Mouse (Mus musculus) megakaryocyte, adult 5-6 weeks (primary cell): ENCODE results near the gene Chmp4b. TPM values are rescaled to one million over a fixed set of nuclear protein-coding genes. Genes with fewer than 3 reads are reported as not detected.

Experiments
- ATAC-seq: 2 replicates; pipeline ENCODE4 v1.8.0; 2016; ENCODE audit warnings: mild to moderate bottlenecking, inconsistent platforms; ENCODE audit not compliant: poor library complexity, severe bottlenecking
- total RNA-seq, 2 experiments: library from RNA; stranded (forward) in 1 of 2; stranded (reverse) in 1 of 2; fragments of 153-499, 151-499 nt in 1 of 2; fragments of 221-1000, 200-1000 nt in 1 of 2; gene quantifications; 2 replicates each; pipeline versions ENCODE4 v1.2.3 to v1.2.4; 2015 to 2017

Chmp4b gene
- total RNA-seq (2015) (117 and 122 TPM in 2 replicates), total RNA-seq (2017) (166 and 187 TPM in 2 replicates)

DNA sequence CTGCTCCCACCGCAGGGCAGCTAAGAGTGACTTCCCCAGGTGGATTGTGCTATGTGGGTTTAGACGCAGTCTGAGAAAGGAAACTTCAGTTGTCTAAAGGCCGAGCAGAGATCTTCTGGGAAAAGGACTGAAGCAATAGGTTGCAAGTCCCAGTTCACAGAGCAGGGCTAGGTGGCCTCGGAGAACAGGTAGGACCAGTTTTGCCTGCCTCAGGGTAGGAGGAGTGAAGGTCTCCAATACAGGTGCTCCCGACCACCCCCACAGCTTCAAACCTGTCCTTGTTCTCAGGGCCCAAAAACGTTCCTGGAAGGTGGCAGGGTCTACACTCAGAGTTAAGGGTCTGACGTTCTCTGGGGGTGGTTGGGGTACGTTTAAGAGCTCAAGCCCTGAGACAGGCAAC lies at the start of gene Chmp4b:
Gene Chmp4b, plus strand, starts transcription at position 343 of the 400 bp plus-strand sequence.
- no peak for ATAC-seq

DNA sequence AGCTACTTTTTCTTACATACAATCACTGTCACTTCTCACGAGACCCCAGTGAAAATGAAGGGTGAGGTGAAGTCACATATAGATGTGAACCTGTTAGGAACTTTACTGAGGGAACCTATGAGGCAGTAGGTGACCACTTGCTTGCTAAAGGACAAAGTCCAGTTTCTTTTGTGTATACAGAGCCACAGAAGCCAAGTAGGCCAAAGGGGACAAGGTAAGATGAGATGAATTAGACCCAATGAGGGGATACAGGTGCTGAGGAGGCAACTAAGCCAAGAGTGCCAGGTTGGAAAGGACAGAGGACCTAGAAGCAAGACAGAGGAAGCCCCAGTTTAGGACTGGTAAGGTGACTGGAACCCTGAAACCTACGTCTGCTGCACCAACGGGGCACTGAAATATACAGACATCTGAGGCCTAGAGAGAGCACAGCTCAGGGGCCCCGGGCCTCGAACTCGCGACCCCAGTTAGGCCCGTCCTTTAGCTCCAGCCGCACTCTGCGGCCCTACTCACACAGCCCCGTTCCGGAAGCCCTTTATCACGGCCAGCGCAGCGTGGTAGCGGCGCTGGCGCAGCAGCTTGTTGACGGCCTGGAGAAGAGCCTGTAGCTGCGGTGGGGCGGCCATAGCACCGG lies 48.4 kb upstream of the Chmp4b start:
- no peak for ATAC-seq

DNA sequence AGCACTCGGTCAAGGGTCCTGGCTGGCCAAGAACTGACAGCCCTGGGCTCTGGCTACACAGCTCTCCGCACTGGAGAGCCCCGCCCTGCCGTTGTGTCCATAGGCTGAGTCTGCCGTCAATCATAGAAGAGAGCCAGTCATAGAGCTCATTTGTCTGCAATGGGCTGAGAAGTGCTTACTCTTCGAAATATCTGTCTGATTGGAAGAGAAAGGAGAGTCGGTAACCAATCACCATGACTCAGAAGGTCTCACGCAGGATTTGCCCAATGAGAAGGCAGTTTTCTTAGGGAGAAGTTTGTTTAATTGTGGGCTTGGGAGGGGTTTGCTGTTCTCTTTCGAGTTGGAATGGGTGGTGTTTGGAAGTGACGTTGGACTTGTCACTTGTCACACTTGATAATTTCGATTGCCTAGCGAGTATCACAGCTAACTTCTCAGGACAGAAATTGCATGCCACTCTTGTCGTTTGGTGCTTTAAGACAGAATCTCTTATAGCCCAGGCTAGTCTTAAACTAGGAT lies 47.8 kb upstream of the Chmp4b start, which contains the start of gene Pxmp4:
Gene Pxmp4, minus strand, starts transcription at position 71 of the 516 bp plus-strand sequence.
- ATAC-seq, result peak; percentile 94

DNA sequence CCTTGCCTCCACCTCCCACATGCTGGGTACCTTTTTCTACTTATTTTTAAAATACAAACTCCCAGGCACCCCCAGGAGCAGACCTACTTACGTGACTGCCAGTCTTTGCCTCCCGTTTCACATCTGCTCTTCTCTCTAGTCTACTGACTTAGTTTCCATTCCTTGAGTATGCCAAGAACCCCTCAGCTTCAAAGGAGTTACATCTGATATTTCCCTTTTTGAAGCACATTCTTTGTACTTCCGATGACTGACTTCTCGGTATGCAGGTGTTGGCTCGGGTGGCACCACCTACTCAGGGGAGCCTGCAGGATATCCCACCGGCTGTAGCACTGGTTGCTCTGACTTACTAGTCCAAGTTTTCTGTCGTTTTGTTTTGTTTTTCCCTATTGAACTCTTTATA lies 47.3 kb upstream of the Chmp4b start:
- ATAC-seq, result peak; percentile 3

GRCm38 (mm10) chr2:154606965-154607364 lies 44.5 kb upstream of the Chmp4b start:
- ATAC-seq, result no peak

DNA sequence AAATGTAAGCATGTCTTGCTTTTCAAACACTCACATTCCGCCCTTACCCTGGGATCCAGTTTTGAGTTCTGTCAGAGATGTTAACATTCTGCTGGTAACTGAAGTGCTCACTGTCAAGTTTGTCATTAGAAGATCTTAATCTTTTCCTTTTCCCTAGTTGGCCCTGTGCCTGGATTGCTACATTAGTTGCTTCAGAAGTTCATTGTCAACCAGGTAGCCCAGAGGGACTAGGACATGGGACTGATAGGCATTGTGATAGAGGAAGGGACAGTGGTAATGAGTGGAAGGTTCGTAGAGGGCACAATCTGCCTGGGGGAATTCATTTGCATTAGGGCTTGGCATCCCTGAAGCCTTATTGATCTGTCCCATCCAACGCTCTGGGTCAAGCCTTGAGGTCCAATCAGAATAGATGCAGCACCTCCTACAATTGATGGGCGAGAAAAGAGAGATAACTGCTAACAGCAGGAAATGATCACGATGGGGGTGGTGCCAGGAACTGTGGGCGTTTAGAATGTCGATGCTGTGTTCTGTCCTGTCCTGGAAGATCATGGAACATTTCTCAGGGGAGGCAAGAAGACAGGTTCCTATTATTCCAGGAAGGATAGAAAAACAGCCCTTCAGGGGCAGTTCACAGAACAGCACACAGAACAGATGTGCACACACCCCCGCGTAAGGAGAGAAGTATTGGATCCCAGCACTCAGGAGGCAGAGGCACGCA lies 42.3 kb upstream of the Chmp4b start:
- ATAC-seq, result no peak

- ATAC-seq, result peak; percentile 87
Observed at GRCm38 (mm10) chr2:154613118-154614115, 38.1 kb upstream of the Chmp4b start, which contains the start of the genes Zfp341 and 4930519P11Rik. Gene Zfp341, plus strand, starts transcription at chr2:154613297. Gene 4930519P11Rik, minus strand, starts transcription at chr2:154613437.

DNA sequence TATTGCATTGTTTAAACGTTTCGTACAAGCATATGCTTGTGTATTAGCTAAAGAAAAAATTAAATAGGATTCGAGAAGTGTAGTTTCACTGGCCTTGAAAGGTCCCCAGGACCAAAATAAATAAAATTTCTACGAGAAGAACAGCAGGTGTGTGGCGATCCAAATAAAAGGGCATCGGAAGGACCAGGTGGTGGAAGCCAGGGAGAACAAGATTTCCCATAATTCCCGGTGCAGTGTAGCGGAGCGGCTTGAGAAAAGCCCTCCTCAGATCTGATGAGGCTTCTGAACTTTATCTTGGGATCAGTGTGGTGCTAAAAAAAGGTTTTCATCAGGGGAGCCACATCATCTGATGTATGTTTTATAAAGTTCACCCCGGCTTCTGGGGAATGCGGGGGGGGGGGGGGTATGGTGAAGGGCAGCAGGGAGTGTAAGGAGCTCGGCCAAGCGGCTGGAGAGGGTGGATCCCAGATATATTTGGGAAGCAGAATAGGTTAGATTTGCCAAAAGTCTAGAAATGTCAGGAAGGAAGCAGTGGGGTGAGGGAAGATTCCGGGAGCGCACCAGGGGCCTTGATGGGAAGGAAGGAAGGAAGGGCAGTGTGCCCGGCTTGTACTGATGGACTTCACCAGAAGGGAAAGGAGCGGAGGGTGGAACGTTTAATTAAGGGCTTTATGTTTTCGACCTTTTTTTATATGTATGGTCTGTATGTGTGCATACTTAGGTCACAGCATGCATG lies 36.5 kb upstream of the Chmp4b start:
- no peak for ATAC-seq

- ATAC-seq, result no peak
Observed at GRCm38 (mm10) chr2:154615674-154616073, 35.8 kb upstream of the Chmp4b start.

DNA sequence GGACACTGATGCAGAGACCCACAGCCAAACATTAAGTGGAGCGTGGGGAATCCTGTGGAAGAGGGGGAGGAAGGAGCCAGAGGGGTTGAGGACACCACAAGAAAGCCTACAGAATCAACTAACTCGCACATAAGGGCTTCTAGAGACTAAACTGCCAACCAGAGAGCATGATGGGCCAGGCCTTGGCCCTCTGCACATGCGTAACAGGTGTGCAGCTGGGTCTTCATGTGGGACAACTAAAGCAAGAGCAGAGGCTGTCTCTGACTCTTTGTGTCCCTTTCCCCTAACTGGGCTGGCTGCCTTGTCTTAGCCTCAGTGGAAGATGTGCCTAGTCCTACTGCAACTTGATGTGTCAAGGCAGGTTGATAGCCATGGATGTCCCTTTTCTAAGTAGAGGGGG lies 34.4 kb upstream of the Chmp4b start:
- ATAC-seq, result no peak

- ATAC-seq, result no peak
Observed at GRCm38 (mm10) chr2:154621684-154622083, 29.8 kb upstream of the Chmp4b start.

DNA sequence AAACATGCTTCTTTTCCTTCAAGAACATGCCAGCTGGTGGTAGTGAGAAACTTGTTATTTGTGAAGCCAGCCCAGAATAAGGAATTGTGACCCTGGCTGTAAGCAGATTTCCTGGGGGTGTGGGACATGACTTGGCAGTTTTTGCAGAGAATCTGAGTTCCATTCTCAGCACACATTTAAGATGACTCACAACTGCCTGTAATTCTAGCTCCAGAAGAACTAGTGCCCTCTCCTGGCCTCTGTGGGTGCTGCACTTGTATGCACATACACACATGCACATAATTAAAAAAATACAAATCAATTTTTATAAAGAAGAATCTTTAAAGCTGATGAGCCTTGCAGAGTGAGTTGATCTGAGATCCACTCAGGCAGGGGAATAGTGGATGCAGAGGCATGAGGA lies 27.4 kb upstream of the Chmp4b start:
- no peak for ATAC-seq

DNA sequence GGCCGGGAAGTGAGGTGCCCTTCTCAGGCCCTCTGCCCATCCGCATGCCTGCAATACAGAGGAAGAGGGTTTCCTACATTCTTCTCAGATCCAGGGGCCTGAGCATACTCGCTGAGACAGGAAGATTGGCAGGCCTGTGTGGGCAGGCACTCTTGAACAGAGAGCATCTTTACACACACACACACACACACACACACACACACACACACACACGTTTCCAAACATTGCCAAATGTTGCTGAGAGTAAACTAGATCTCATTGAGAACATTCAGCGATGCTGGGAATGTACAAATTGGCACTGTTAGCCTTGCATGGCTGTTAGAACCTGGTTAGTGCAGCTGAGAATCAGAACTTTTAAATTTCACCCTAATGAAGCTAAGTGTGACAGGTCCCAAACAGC lies 21.0 kb upstream of the Chmp4b start:
- no peak for ATAC-seq

- ATAC-seq, result no peak
Observed at GRCm38 (mm10) chr2:154632203-154632780, 19.2 kb upstream of the Chmp4b start.

DNA sequence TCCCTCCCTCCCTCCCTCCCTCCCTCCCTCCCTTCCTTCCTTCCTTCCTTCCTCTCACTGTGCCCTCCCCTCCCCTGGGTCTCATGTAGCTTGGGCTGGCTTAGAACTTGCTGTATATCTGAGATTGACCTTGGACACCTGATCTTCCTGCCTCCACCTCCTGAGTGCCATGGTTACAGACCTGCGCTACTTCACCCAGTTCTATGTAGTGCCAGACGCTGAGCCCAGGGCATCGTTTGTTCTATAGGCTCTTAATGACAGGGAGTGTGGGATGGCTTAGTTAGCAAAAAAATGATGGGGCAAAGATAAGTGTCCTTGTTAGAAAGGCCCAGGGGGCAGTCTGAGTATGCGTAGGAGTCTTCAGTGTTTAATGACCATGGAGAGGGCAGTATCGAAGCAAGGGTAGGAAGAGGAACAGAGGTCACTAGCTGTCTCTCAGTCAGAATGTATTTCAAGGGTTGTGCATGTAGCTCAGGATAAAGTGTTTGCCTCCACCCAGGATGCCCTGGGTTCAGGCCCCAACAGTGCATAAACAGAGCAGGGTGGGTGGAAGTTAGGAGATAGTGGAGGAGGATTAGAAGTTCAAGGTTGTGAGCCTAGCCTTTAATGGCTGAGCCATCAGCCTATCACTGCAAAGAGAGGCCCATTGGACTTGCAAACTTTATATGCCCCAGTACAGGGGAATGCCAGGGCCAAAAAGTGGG lies 18.3 kb upstream of the Chmp4b start:
- ATAC-seq, result no peak

GRCm38 (mm10) chr2:154633876-154634644 lies 17.4 kb upstream of the Chmp4b start:
- no peak for ATAC-seq

DNA sequence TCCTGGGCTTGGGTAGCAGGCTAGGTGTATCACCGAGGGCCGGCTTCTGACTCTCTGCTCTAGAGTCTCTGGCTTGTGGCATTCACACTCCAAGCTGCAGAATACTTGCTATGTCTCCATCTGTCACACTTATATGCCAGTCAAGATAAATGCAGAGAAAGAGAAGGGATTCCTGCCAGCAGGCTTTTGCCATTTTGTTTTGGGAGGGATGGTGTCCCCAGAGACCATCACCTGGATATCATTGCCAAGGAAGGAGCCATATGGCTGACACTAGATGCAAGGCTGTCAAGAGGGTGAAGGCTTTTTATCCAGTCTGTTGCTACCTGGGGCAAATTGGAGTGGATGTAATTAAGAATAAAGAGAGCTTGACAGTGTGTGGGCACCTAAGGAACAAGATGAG lies 15.7 kb upstream of the Chmp4b start:
- ATAC-seq, result no peak

DNA sequence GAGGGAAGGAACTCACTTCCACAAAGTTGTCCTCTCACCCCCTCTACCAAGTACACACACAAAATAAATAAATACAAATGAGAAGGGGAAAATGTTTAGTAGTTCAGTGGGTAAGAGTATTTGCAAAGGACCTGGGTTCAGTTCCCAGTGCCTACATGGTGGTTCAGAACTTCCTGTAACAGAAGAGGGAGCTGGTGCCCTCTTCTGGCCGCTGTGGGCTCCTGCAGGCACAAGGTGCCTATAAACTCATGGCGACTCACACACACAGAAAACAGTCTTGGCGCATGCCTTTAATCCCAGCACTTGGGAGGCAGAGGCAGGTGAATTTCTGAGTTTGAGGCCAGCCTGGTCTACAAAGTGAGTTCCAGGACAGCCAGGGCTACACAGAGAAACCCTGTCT lies 13.0 kb upstream of the Chmp4b start:
- no peak for ATAC-seq
